Mouse (Mus musculus) v-Abl transformed pro-B cells (cell line): ENCODE data around the gene Ndufaf1.
"Not testable (repeated sequence)": the region's sequence is repeated elsewhere in the genome, so short reads cannot be mapped to it uniquely, and the experiment has no call there.

Experiments
- in situ Hi-C, 2 experiments: fragments of 400-800 bp; cut with MboI; formaldehyde crosslinking; loops; one replicate each; pipeline ENCODE4 v1.15.1; 2025; ENCODE audit not compliant: unreplicated experiment in 2 of 2

Ndufaf1 gene

GRCm38 (mm10) chr2:119619002-119619401 lies 43.6 kb downstream of the Ndufaf1 start:
- in situ Hi-C loops = not testable (repeated sequence)

- in situ Hi-C loops = no loop called here
Observed at GRCm38 (mm10) chr2:119618199-119618982, 44.2 kb downstream of the Ndufaf1 start, which contains the start of the genes Nusap1 and Oip5. Nusap1 (plus strand) TSS chr2:119618298. Oip5 (minus strand) TSS chr2:119618469.

- in situ Hi-C loops = no loop called here
Observed at GRCm38 (mm10) chr2:119617841-119618198, 44.8 kb downstream of the Ndufaf1 start.

GRCm38 (mm10) chr2:119607023-119607422 lies 55.6 kb downstream of the Ndufaf1 start:
- in situ Hi-C loops = no loop called here
